Mouse (Mus musculus): ENCODE measurements at regions not wholly inside any gene's neighbourhood (a gene's known extent, or its start where the extent isn't known, plus 50 kb on each side); places are given as distances from the start of the nearest gene placed in this dataset.

GRCm38 (mm10) chr1:90463302-90463701, 139.5 kb upstream of the Cops8 start:
- no peak for DNase-seq (ENCODE audit: low spot score)
- no peaks in the 10 kb centered on the region for H3K9me3 ChIP-seq
- H3K4me1 ChIP-seq, result peaks cover 19% of the 10 kb centered on the region
- 80% methylated on average over 6 of the region's 6 CpGs for WGBS
- peaks cover 19% of the 10 kb centered on the region; the same call in 1 of the 2 replicates for H3K27me3 ChIP-seq (replicated peaks; ENCODE audit: low read depth, poor library complexity, severe bottlenecking)
- no peak overlapping the region for H3K27ac ChIP-seq (replicated peaks)
- no peaks in the 10 kb centered on the region for H3K36me3 ChIP-seq (replicated peaks)
- no peak overlapping the region for H3K4me3 ChIP-seq

GRCm38 (mm10) chr1:90467646-90468045, 135.1 kb upstream of the Cops8 start:
- WGBS, result 78% methylated on average over 9 of the region's 9 CpGs
- Histone ChIP-seq H3K4me3 (no peak overlapping the region), H3K4me1 (peaks cover 30% of the 10 kb centered on the region), H3K36me3 (replicated peaks) (no peaks in the 10 kb centered on the region), H3K9me3 (no peaks in the 10 kb centered on the region), H3K27ac (replicated peaks) (0 out of 2 replicates have a peak overlapping the region, but pooled peaks have one; percentile 31), H3K27me3 (replicated peaks; ENCODE audit: low read depth, poor library complexity, severe bottlenecking) (peaks cover 29% of the 10 kb centered on the region)
- DNase-seq (ENCODE audit: low spot score), result no peak

- 0 out of 2 replicates have a peak overlapping the region, but pooled peaks have one; percentile 49 for H3K27ac ChIP-seq (replicated peaks)
- H3K36me3 ChIP-seq (replicated peaks), result no peaks in the 10 kb centered on the region
- H3K27me3 ChIP-seq (replicated peaks; ENCODE audit: low read depth, poor library complexity, severe bottlenecking), result peaks cover 32% of the 10 kb centered on the region
- DNase-seq (ENCODE audit: low spot score), result no peak
- H3K9me3 ChIP-seq, result no peaks in the 10 kb centered on the region
- H3K4me3 ChIP-seq, result no peak overlapping the region
- peaks cover 56% of the 10 kb centered on the region for H3K4me1 ChIP-seq
- 76% methylated on average over 10 of the region's 10 CpGs for WGBS
Measured at GRCm38 (mm10) chr1:90470996-90471395, 131.8 kb upstream of the Cops8 start.

GRCm38 (mm10) chr1:90471806-90472205, 131.0 kb upstream of the Cops8 start:
- Histone ChIP-seq H3K4me3 (no peak overlapping the region), H3K4me1 (peaks cover 63% of the 10 kb centered on the region), H3K27me3 (replicated peaks; ENCODE audit: low read depth, poor library complexity, severe bottlenecking) (peaks cover 31% of the 10 kb centered on the region), H3K9me3 (no peaks in the 10 kb centered on the region), H3K36me3 (replicated peaks) (no peaks in the 10 kb centered on the region), H3K27ac (replicated peaks) (no peak overlapping the region; the same call in 1 of the 2 replicates)
- WGBS, result 87% methylated on average over 13 of the region's 13 CpGs
- no peak for DNase-seq (ENCODE audit: low spot score)

GRCm38 (mm10) chr1:90475060-90475813, 127.5 kb upstream of the Cops8 start:
- peak overlapping the region; percentile 73 for H3K27ac ChIP-seq (replicated peaks)
- DNase-seq (ENCODE audit: low spot score), result no peak
- no peak overlapping the region for H3K4me3 ChIP-seq
- peaks cover 15% of the 10 kb centered on the region; the same call in 1 of the 2 replicates for H3K27me3 ChIP-seq (replicated peaks; ENCODE audit: low read depth, poor library complexity, severe bottlenecking)
- H3K9me3 ChIP-seq, result no peaks in the 10 kb centered on the region; the same call in 1 of the 2 replicates
- WGBS, result 69% methylated on average over 10 of the region's 10 CpGs
- H3K4me1 ChIP-seq, result peaks cover 61% of the 10 kb centered on the region
- no peaks in the 10 kb centered on the region for H3K36me3 ChIP-seq (replicated peaks)

DNA sequence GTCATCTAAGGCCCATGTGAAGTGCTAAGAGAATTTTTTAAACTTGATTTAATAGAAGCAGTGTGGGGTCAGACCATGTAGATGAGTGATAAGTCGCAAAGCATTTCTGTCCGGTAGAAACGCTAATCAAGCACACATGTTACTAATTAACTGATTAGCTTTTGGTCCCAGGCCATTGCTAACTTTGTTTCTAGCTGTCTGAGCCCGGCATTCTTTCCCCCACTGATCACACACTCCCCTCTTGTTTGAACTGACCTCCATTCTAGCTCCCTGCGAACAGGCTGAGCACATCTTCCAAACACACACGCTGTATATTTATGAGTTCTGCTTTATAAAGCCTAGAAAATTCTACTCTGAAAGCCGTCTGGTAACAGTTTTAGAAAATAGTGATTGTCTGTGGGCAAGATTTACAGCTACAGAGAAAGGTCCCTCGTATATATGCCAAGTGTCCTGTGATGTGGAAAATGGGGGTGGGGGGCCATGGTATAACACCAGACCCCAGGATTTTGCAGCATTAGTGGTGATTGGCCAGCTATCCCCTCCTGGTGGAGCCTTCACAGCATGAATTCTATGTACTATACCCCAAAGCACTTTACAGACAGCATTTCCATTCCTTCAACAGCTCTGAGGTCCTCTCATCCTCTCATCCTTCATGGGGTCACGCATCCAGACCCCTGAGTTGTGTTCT, 126.1 kb upstream of the Cops8 start:
- H3K9me3 ChIP-seq, result no peaks in the 10 kb centered on the region; the same call in 1 of the 2 replicates
- H3K27ac ChIP-seq (replicated peaks), result peak overlapping the region; percentile 72
- 33% methylated on average over 9 of the region's 9 CpGs for WGBS
- peaks cover 58% of the 10 kb centered on the region for H3K4me1 ChIP-seq
- H3K36me3 ChIP-seq (replicated peaks), result no peaks in the 10 kb centered on the region
- H3K4me3 ChIP-seq, result no peak overlapping the region
- 0 out of 2 replicates have a peak, but pooled peaks cover 8% of the 10 kb centered on the region for H3K27me3 ChIP-seq (replicated peaks; ENCODE audit: low read depth, poor library complexity, severe bottlenecking)
- peak; percentile 49 for DNase-seq (ENCODE audit: low spot score)

DNA sequence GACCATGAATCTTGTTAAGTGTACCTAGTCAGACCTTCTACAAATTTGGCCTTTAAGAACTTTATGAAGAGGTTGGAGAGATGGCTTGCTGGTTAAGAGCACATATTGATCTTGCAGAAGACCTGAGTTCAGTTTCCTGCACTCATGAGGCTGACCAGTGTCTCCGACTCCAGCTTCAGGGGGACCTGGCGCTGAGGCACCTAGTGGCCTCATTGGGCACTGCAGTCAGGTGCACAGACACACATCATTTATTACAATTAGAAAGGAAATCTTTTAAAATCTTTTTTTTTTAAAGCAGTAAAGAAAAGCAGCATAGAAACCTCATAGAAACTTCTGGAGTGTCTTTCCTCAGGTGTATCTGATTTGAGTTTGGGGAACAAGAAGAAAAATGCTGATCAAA, 123.9 kb upstream of the Cops8 start:
- 0 out of 2 replicates have a peak, but pooled peaks cover 4% of the 10 kb centered on the region for H3K27me3 ChIP-seq (replicated peaks; ENCODE audit: low read depth, poor library complexity, severe bottlenecking)
- no peaks in the 10 kb centered on the region for H3K36me3 ChIP-seq (replicated peaks)
- H3K4me3 ChIP-seq, result no peak overlapping the region
- WGBS, result 85% methylated on average over 2 of the region's 2 CpGs
- no peaks in the 10 kb centered on the region; the same call in 1 of the 2 replicates for H3K9me3 ChIP-seq
- H3K4me1 ChIP-seq, result peaks cover 46% of the 10 kb centered on the region
- no peak for DNase-seq (ENCODE audit: low spot score)
- H3K27ac ChIP-seq (replicated peaks), result no peak overlapping the region

DNA sequence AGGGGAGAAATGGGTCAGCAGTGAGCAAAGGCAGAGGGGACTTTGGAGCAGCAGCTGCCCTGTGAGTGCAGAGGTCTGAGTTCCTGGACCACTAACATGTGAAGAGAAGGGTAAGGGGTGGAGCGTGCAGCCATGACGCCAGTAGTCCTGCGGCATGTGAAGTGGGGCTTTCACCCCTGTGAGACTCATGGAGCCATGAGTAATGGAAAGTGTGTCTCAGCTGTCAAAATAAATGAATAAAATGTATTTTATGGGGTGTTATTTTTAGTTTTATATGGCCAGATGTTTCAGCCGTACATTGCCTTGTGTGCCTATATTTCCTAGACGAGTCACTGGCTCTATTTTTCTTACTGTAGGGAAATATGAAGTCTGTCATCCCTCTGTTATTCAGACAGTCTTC, 121.5 kb upstream of the Cops8 start:
- DNase-seq (ENCODE audit: low spot score), result no peak
- Histone ChIP-seq H3K27ac (replicated peaks) (peak overlapping the region; percentile 66), H3K9me3 (no peaks in the 10 kb centered on the region; the same call in 1 of the 2 replicates), H3K36me3 (replicated peaks) (no peaks in the 10 kb centered on the region), H3K4me3 (no peak overlapping the region), H3K4me1 (peaks cover 27% of the 10 kb centered on the region), H3K27me3 (replicated peaks; ENCODE audit: low read depth, poor library complexity, severe bottlenecking) (peaks cover 5% of the 10 kb centered on the region; the same call in 1 of the 2 replicates)
- WGBS, result 92% methylated on average over 5 of the region's 5 CpGs

GRCm38 (mm10) chr1:90481708-90482107, 121.1 kb upstream of the Cops8 start:
- peaks cover 5% of the 10 kb centered on the region; the same call in 1 of the 2 replicates for H3K27me3 ChIP-seq (replicated peaks; ENCODE audit: low read depth, poor library complexity, severe bottlenecking)
- no peak for DNase-seq (ENCODE audit: low spot score)
- WGBS, result 57% methylated on average over 5 of the region's 5 CpGs
- peaks cover 27% of the 10 kb centered on the region for H3K4me1 ChIP-seq
- peak overlapping the region; percentile 66 for H3K27ac ChIP-seq (replicated peaks)
- no peaks in the 10 kb centered on the region; the same call in 1 of the 2 replicates for H3K9me3 ChIP-seq
- no peaks in the 10 kb centered on the region for H3K36me3 ChIP-seq (replicated peaks)
- no peak overlapping the region for H3K4me3 ChIP-seq

GRCm38 (mm10) chr1:90486349-90486839, 116.4 kb upstream of the Cops8 start:
- Histone ChIP-seq H3K36me3 (replicated peaks) (no peaks in the 10 kb centered on the region), H3K27me3 (replicated peaks; ENCODE audit: low read depth, poor library complexity, severe bottlenecking) (peaks cover 5% of the 10 kb centered on the region; the same call in 1 of the 2 replicates), H3K4me3 (no peak overlapping the region), H3K4me1 (peaks cover 12% of the 10 kb centered on the region), H3K27ac (replicated peaks) (no peak overlapping the region), H3K9me3 (no peaks in the 10 kb centered on the region)
- DNase-seq (ENCODE audit: low spot score), result no peak
- WGBS, result 87% methylated on average over 11 of the region's 11 CpGs

GRCm38 (mm10) chr1:90487886-90488285, 114.9 kb upstream of the Cops8 start:
- no peak overlapping the region for H3K4me3 ChIP-seq
- H3K36me3 ChIP-seq (replicated peaks), result no peaks in the 10 kb centered on the region
- WGBS, result 86% methylated on average over 2 of the region's 2 CpGs
- no peak overlapping the region for H3K27ac ChIP-seq (replicated peaks)
- H3K9me3 ChIP-seq, result no peaks in the 10 kb centered on the region
- no peak for DNase-seq (ENCODE audit: low spot score)
- H3K27me3 ChIP-seq (replicated peaks; ENCODE audit: low read depth, poor library complexity, severe bottlenecking), result peaks cover 5% of the 10 kb centered on the region; the same call in 1 of the 2 replicates
- H3K4me1 ChIP-seq, result peaks cover 11% of the 10 kb centered on the region

DNA sequence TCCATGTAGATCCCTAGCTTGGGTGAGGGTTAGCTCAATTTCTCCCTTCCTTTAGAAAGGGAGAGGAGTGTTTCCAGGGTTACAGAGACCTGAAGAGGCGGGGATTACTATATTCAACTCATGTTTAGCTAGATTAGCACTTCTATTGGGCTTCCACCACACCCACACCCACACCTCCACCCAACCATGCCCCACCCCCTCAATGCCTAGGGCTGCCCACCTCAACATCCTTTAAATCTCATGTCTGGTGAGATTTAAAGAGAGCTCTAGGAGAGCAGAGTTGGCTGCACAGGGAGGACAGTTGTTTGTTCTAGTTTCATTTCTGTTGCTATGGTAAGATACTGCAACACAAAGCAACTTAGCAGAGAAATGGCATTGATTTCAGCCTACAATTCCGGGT, 113.8 kb upstream of the Cops8 start:
- peaks cover 22% of the 10 kb centered on the region for H3K4me1 ChIP-seq
- no peak overlapping the region for H3K4me3 ChIP-seq
- no peak overlapping the region for H3K27ac ChIP-seq (replicated peaks)
- peaks cover 9% of the 10 kb centered on the region; the same call in 1 of the 2 replicates for H3K27me3 ChIP-seq (replicated peaks; ENCODE audit: low read depth, poor library complexity, severe bottlenecking)
- no peaks in the 10 kb centered on the region for H3K36me3 ChIP-seq (replicated peaks)
- no peaks in the 10 kb centered on the region for H3K9me3 ChIP-seq
- DNase-seq (ENCODE audit: low spot score), result no peak
- WGBS, result 80% methylated on average over 2 of the region's 2 CpGs

All from embryonic facial prominence, embryonic 10.5 days (tissue).